Mouse (Mus musculus) neural tube, embryonic 14.5 days (tissue): ENCODE results near the gene Galnt10. TPM values are rescaled to one million over a fixed set of nuclear protein-coding genes. Genes with fewer than 3 reads are reported as not detected.

Source experiments
- ATAC-seq: fragments of 200-750 bp; cut with Nextera tagmentation; 2 replicates; pipeline ENCODE4 v1.8.0; 2017; ENCODE audit warnings: low read depth, mild to moderate bottlenecking, moderate TSS enrichment, moderate library complexity
- H3K27ac ChIP-seq: fragments of 300-500 bp; sonication (generic); 2 replicates; pipeline ENCODE4 v1.5.1; 2014; ENCODE audit warnings: low read depth, mild to moderate bottlenecking, control low read depth, low read length, moderate library complexity, mixed read lengths
- H3K27me3 ChIP-seq: fragments of 300-500 bp; sonication (generic); 2 replicates; pipeline ENCODE4 v1.6.1; 2014; ENCODE audit warnings: low read length; ENCODE audit not compliant: control insufficient read depth, insufficient read depth
- H3K36me3 ChIP-seq: fragments of 300-500 bp; sonication (generic); 2 replicates; pipeline ENCODE4 v1.6.1; 2014; ENCODE audit warnings: low read length, mixed read lengths; ENCODE audit not compliant: control insufficient read depth, insufficient read depth
- H3K4me1 ChIP-seq: fragments of 300-500 bp; sonication (generic); 2 replicates; pipeline ENCODE4 v1.6.1; 2014; ENCODE audit warnings: low read length; ENCODE audit not compliant: control insufficient read depth, insufficient read depth
- H3K4me2 ChIP-seq: fragments of 300-500 bp; sonication (generic); 2 replicates; pipeline ENCODE4 v1.6.1; 2014; ENCODE audit warnings: mild to moderate bottlenecking, low read depth, low read length, control low read depth
- H3K4me3 ChIP-seq: fragments of 300-500 bp; sonication (generic); 2 replicates; pipeline ENCODE4 v1.5.1; 2014; ENCODE audit warnings: low read depth, low read length, control low read depth, mixed read lengths
- H3K9ac ChIP-seq: fragments of 300-500 bp; sonication (generic); replicated peaks from 2 replicates; pipeline ENCODE4 v1.6.1; 2014; ENCODE audit warnings: low read depth, mild to moderate bottlenecking, control low read depth, low read length, mixed read lengths
- H3K9me3 ChIP-seq: fragments of 300-500 bp; sonication (generic); 2 replicates; pipeline ENCODE4 v1.6.1; 2016; ENCODE audit warnings: low read length; ENCODE audit not compliant: control insufficient read depth
- WGBS: fragments of 180-500 bp; shearing (Covaris S2); extraction: QIAGEN DNeasy Blood & Tissue Kit; methylation state at CpG from one replicate; pipeline ENCODE4 v1.1.7; 2014; 5-methylcytosine and 5-hydroxymethylcytosine counted together
- polyA plus RNA-seq: library from polyadenylated mRNA; unstranded; fragments of >200 nt; fragmentation: Nextera tagmentation; extraction: Ambion mirVana; gene quantifications from 2 replicates; pipeline ENCODE4 v1.2.1, GENCODE M21; 2014

Gene Galnt10
- polyA plus RNA-seq, 1 experiment from 2014 or later = 4.5 TPM

- Histone ChIP-seq H3K27ac (no peak overlapping the region), H3K36me3 (no peaks in the 10 kb centered on the region), H3K4me2 (no peak overlapping the region), H3K4me1 (0 out of 2 replicates have a peak, but pooled peaks cover 6% of the 10 kb centered on the region), H3K9ac (no peak overlapping the region), H3K9me3 (no peaks in the 10 kb centered on the region), H3K4me3 (no peak overlapping the region), H3K27me3 (no peaks in the 10 kb centered on the region)
- WGBS = 93% methylated on average over 14 of the region's 14 CpGs
- ATAC-seq = no peak
Measured at GRCm38 (mm10) chr11:57652923-57653660, 7.8 kb downstream of the Galnt10 start.

DNA sequence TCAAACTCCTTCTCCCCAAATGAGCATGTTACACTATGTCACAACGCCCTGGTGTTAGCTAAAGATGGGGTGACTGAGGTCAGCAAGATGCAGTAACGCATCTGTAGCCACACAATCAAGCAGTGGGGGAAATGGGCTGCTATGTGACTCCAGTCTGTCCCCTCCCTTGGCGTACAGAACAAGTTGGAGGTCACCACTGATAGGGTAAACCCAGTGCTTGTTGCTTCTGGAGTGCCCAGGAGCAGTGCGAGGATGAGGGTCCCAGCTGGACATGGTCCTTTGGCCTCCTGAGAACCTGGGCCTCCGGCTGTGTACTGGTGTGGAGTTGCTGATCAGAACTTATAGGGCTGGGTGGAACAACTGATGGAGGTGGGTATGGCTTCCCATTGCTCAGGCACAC, 8.6 kb downstream of the Galnt10 start:
- no peaks in the 10 kb centered on the region for H3K27me3 ChIP-seq
- ATAC-seq = no peak
- WGBS = 90% methylated on average over 5 of the region's 5 CpGs
- no peak overlapping the region for H3K9ac ChIP-seq
- no peak overlapping the region for H3K4me2 ChIP-seq
- no peaks in the 10 kb centered on the region for H3K9me3 ChIP-seq
- no peak overlapping the region for H3K4me3 ChIP-seq
- 0 out of 2 replicates have a peak, but pooled peaks cover 6% of the 10 kb centered on the region for H3K4me1 ChIP-seq
- no peak overlapping the region for H3K27ac ChIP-seq
- H3K36me3 ChIP-seq = no peaks in the 10 kb centered on the region

GRCm38 (mm10) chr11:57654386-57654785, 9.1 kb downstream of the Galnt10 start:
- no peak for ATAC-seq
- Histone ChIP-seq H3K4me3 (no peak overlapping the region), H3K27ac (no peak overlapping the region), H3K4me2 (no peak overlapping the region), H3K27me3 (no peaks in the 10 kb centered on the region), H3K4me1 (0 out of 2 replicates have a peak, but pooled peaks cover 6% of the 10 kb centered on the region), H3K9me3 (no peaks in the 10 kb centered on the region), H3K36me3 (no peaks in the 10 kb centered on the region), H3K9ac (no peak overlapping the region)
- WGBS = 25% methylated on average over 4 of the region's 4 CpGs

DNA sequence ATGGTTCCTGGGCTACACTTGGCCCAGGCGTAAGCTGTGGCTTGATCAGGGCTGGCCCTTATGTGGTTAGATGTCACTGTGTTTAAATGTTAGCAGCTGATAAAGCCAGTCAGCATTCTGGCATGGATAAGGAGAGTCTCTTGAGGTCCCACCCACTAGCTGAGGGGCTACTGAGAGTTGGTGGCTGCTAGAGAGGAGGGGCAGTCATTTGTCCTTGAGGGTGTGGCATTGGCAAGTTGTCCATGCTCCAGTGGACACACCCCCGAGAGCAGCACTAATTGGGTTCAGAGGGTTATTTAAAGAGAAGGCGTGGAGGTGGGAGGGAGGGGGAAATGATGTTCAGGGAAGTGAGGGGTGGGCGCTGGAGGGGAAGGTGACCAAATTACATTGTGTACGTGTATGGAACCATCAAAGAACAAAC, 9.7 kb downstream of the Galnt10 start:
- Histone ChIP-seq H3K9me3 (no peaks in the 10 kb centered on the region), H3K4me3 (no peak overlapping the region), H3K4me2 (no peak overlapping the region), H3K27me3 (no peaks in the 10 kb centered on the region), H3K36me3 (no peaks in the 10 kb centered on the region), H3K9ac (no peak overlapping the region), H3K4me1 (0 out of 2 replicates have a peak, but pooled peaks cover 6% of the 10 kb centered on the region), H3K27ac (no peak overlapping the region)
- ATAC-seq = no peak
- WGBS = 39% methylated on average over 5 of the region's 5 CpGs

DNA sequence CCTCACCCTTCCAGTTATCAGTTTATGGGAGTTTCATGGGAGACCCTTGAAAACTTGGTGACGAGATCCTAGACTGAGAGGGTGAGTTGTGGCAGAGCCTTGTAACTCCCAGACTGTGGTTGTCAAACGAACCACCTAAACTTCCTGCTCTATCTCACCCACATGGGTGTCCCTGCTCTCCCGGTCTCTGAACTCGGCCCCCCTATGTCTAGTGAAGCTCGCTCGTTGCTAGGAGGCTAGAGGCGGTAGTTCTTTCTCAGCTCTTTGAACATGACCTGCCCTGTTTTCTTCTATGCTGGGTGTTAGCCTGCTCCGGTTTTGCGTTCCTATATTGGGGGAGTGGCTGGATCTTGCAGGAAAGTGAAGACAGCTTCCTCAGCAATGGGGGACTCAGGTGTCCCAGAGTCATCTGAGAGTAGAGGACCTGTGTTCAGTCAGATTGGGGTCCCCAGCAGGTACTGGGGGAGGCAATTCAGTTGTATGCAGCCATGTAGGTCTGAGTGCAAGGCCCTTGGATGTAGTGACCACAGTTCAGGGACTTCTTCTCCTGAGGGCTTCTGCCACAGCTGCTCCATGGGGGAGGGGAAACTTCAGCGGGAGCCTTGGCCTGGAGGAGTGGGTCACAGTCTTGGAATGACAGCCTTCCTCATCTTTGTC, 10.6 kb downstream of the Galnt10 start:
- no peak overlapping the region for H3K4me3 ChIP-seq
- H3K4me2 ChIP-seq = no peak overlapping the region
- H3K9me3 ChIP-seq = no peaks in the 10 kb centered on the region
- no peak for ATAC-seq
- H3K36me3 ChIP-seq = no peaks in the 10 kb centered on the region
- H3K27ac ChIP-seq = no peak overlapping the region
- no peak overlapping the region for H3K9ac ChIP-seq
- 0 out of 2 replicates have a peak, but pooled peaks cover 6% of the 10 kb centered on the region for H3K4me1 ChIP-seq
- 67% methylated on average over 10 of the region's 10 CpGs for WGBS
- no peaks in the 10 kb centered on the region for H3K27me3 ChIP-seq

DNA sequence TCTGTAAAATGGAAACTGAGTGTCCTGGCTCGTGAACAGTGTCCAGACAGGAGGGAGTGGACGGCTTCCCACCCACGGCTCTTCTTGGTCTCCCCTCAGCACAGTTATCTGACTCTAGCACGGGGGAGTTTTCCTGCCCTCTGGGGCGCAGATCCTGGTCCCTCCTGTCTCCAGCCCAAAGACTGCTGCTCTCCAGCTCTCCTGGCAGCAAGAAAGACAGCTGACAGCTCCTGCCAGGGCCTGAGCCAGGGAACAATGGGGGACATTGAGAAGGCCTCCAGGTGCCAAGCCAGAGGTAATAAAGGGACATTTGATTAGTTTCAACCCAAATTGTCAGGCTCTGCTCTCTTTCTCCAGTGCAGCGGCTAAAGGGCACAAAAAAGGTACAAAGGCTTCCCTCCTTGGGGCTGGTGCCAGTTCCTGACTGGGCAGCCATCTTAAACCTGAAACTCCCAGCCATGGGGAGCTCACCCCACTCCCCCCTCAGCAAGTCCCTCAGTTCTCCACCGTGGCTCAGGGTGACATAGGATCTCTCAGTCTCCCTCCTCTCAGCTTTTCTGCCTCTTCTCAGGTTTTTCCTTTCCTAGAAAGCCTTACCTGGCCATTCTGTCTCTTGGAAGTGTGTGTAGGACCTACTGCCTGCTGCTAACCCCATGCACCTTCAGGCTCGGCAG, 11.5 kb downstream of the Galnt10 start:
- H3K4me1 ChIP-seq = 0 out of 2 replicates have a peak, but pooled peaks cover 6% of the 10 kb centered on the region
- no peak overlapping the region for H3K4me3 ChIP-seq
- H3K4me2 ChIP-seq = no peak overlapping the region
- H3K27ac ChIP-seq = no peak overlapping the region
- no peaks in the 10 kb centered on the region for H3K36me3 ChIP-seq
- no peak for ATAC-seq
- H3K27me3 ChIP-seq = no peaks in the 10 kb centered on the region
- no peaks in the 10 kb centered on the region for H3K9me3 ChIP-seq
- WGBS = 61% methylated on average over 8 of the region's 8 CpGs
- H3K9ac ChIP-seq = no peak overlapping the region

DNA sequence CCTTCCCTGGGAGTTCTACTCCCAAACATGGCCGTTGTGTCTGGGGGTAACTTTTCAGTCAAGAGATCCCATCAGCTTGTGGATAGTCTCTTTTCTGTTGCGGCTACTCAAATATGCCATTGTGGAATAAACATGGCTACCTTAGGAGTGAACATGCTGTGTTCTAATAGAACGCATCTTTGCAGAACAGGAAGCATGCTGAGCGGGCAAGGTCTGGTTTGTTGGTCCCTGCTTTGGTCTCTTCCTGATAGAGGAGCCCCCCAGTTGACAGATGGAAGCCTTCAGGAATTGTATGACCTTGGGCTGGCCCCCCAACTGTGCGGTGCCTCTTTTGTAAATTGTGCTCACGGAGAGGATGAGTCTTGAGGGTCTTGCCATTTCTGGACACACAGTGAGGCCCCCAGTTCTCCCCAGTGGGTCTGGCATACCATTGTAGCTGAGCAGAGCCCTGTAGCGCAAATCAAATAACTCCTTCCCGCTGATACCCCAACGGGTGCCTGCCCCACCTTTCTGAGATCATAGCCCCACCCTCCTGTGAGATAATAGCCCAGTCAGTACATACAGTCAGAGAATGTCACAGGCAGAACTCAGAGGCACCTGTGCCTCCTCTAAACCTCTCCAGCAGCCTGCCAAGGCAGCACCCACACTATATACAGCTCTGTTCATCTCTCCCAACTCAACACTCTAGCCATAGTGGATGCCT, 12.3 kb downstream of the Galnt10 start:
- Histone ChIP-seq H3K9ac (no peak overlapping the region), H3K4me2 (no peak overlapping the region), H3K4me3 (no peak overlapping the region), H3K36me3 (no peaks in the 10 kb centered on the region), H3K4me1 (0 out of 2 replicates have a peak, but pooled peaks cover 6% of the 10 kb centered on the region), H3K27me3 (no peaks in the 10 kb centered on the region), H3K27ac (no peak overlapping the region), H3K9me3 (no peaks in the 10 kb centered on the region)
- 87% methylated on average over 9 of the region's 9 CpGs for WGBS
- no peak for ATAC-seq

DNA sequence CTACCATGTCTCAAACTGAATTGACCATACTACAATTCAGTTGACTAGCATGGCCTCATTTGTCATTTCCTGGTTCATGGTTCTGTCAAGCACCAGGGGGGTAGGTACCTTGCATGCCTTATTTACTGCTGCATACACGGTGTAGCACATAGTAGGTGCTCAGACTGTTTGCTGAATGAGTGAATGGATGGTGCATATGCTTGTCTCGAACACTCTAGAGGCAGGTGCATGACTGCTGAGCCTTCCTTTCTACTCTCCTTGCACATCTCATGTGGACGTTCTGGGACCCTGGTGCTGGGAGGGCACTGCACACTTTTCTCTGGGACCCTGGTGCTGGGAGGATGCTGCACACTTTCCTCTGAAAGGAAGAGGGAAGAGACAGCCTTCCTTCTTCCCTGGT, 13.0 kb downstream of the Galnt10 start:
- no peak overlapping the region for H3K9ac ChIP-seq
- no peak for ATAC-seq

More for the DNA sequence above, 13.0 kb downstream of the Galnt10 start:
- WGBS = 88% methylated on average over 3 of the region's 3 CpGs
- Histone ChIP-seq H3K9me3 (no peaks in the 10 kb centered on the region), H3K27ac (no peak overlapping the region), H3K36me3 (no peaks in the 10 kb centered on the region), H3K4me1 (0 out of 2 replicates have a peak, but pooled peaks cover 6% of the 10 kb centered on the region), H3K27me3 (no peaks in the 10 kb centered on the region), H3K4me2 (no peak overlapping the region), H3K4me3 (no peak overlapping the region)
